Mouse (Mus musculus): ENCODE measurements at regions not wholly inside any gene's neighbourhood (a gene's known extent, or its start where the extent isn't known, plus 50 kb on each side); places are given as distances from the start of the nearest gene placed in this dataset.

GRCm38 (mm10) chr2:79086280-79086679, 168.9 kb upstream of the Itga4 start:
- no peak for DNase-seq (ENCODE audit: low spot score in 2 of 2)

GRCm38 (mm10) chr2:79086857-79087578, 168.2 kb upstream of the Itga4 start:
- peak in 1 of 2 experiments; percentile 20 for DNase-seq (ENCODE audit: low spot score in 2 of 2)

DNA sequence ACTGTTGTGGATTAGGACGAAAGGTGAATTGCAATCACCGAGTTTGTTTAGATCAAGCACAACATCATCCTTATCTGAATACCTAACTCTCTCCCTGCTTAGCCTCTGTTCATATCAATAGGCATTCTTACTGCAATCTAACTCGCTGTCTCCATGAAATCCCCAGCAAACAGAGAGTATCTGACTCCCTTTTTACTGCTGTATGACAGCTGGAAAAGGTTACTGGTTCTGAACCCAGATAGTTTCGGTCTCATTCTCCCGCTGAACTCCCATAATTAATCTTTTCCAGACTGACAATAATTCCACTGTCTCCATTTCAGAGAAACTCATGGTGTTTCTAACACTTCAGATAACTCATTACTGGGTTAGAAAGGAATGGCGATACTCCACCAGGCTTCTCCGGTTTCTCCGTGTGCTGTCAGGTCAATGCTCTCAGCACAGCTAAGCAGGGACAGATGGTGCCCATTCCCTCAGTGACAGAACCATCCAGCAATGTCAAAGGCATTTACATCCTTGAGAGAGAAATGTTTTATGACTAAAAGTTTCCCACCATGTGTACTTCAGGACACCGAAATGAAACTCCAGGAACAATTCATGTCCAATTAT, 167.5 kb upstream of the Itga4 start:
- no peak for DNase-seq (ENCODE audit: low spot score in 2 of 2)

DNA sequence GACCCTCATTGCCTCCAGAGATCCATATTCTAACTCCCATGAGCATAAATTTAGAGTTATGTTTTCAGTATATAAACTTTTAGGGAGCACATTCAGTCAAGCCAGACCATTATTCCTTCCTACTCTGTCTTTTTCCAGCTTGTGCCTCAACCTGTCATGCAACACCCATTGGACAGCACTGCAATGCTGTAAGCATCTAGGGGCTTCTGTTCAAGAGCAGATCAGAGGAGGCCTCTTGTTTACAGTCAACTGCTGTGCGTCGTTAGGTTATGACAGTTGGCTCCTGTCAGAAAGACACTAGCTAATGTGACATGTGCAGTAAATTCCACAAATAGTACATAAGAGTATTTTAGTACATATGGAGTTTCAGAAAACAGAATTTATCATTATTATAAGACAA, 165.0 kb upstream of the Itga4 start:
- DNase-seq (ENCODE audit: low spot score in 2 of 2): no peak

- no peak for DNase-seq (ENCODE audit: low spot score in 2 of 2)
Observed at GRCm38 (mm10) chr2:79094298-79094697, 160.9 kb upstream of the Itga4 start.

- no peak for DNase-seq (ENCODE audit: low spot score in 2 of 2)
Observed at GRCm38 (mm10) chr2:79096532-79097251, 158.5 kb upstream of the Itga4 start.

DNA sequence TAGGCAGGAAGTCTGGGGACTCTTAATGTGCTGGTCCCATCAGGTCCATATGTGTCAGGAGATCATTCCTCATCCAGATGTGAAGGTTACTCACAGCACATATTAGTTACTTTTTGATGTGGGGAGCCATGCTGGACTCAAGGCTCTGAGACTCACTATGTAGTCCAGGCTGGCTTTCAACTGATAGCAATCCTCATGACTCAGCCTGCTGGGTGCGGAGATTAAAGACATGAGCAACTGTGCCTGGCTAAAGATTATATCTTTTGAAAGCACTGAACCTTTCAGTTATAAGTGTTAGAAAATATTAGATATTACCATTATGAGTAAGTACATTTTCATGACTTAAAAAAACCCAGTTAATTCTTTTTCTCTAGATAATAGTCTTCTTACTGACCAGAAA, 155.6 kb upstream of the Itga4 start:
- DNase-seq (ENCODE audit: low spot score in 2 of 2): no peak

DNA sequence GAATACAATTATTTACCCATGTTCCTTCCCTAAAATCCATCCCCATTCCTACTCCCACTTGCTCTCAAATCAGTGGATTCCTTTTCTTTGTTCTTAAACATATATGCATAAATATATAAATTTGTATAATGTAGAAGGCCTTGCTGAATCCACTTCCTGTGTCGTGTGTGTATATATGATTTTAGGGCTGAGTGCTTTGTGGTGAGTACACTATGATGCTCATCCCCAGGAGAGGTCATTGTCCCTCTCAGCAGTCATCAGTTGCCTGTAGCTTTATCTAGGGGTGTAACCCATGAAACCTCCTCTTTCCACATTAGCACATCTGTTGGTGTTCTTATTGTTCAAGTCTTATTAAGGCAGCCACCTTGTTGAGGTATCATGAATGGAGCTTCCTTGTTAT, 143.6 kb upstream of the Itga4 start:
- DNase-seq (ENCODE audit: low spot score in 2 of 2): no peak

- no peak for DNase-seq (ENCODE audit: low spot score in 2 of 2)
Observed at GRCm38 (mm10) chr2:79112076-79112475, 143.2 kb upstream of the Itga4 start.

- no peak for DNase-seq (ENCODE audit: low spot score in 2 of 2)
Observed at GRCm38 (mm10) chr2:79120610-79121345, 134.4 kb upstream of the Itga4 start.

- no peak for DNase-seq (ENCODE audit: low spot score in 2 of 2)
Observed at GRCm38 (mm10) chr2:79122530-79122929, 132.7 kb upstream of the Itga4 start.

- no peak for DNase-seq (ENCODE audit: low spot score in 2 of 2)
Observed at GRCm38 (mm10) chr2:79124272-79124976, 130.8 kb upstream of the Itga4 start.

- no peak for DNase-seq (ENCODE audit: low spot score in 2 of 2)
Observed at GRCm38 (mm10) chr2:79126170-79126879, 128.9 kb upstream of the Itga4 start.

DNA sequence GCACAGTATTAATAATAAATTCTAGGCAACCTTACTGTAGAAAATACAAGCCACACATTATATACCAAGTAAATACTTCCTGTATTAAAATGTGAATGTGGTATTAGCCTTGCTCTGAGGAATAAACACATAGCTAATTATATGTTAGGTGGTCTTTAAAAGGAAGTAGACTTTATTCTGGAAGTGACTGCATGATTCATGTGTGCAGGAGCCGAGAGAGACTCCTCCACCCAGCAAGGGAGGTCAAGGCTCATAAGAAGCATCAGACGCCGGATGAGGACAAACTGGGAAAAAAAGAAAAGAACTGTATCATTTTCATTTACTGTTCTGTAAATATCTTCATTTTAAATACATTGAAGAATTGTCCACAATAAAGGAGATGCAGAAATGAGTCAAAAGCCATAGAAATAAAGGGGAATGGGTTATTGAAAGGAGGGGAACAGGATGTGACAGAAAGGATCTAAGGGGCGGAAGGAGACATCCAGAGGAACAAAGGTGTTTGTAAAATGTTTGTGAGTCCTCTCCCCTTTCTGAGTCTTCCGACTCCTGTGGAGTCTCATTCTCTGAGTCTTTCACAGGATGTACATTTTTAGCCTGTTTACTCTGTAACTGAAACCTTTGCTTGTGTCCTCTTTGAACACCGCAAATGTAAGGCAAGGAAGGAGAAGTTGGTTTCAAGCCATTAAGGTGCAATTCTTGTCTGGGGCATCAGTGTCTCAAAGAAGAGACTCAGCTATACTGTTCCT, 128.1 kb upstream of the Itga4 start:
- no peak for DNase-seq (ENCODE audit: low spot score in 2 of 2)

DNA sequence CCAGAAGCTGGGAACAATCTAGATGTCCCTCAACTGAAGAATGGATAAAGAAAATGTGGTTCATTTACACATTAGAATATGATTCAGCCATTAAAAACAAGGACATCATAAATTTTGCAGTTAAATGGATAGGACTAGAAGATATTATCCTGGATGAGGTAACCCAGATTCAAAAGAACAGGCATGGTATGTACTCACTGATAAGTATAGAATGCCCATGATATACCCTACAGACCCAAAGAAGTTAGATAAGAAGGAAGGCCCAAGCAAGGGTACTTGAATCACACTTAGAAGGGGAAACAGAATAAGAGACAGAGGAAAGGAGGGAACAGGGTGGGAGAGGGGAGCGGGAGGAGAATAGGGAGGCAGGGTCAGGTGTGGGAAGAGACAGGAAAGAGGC, 127.4 kb upstream of the Itga4 start:
- DNase-seq (ENCODE audit: low spot score in 2 of 2): no peak

- DNase-seq (ENCODE audit: low spot score in 2 of 2): no peak
Observed at GRCm38 (mm10) chr2:79130660-79131059, 124.6 kb upstream of the Itga4 start.

- no peak for DNase-seq (ENCODE audit: low spot score in 2 of 2)
Observed at GRCm38 (mm10) chr2:79131235-79131634, 124.0 kb upstream of the Itga4 start.

DNA sequence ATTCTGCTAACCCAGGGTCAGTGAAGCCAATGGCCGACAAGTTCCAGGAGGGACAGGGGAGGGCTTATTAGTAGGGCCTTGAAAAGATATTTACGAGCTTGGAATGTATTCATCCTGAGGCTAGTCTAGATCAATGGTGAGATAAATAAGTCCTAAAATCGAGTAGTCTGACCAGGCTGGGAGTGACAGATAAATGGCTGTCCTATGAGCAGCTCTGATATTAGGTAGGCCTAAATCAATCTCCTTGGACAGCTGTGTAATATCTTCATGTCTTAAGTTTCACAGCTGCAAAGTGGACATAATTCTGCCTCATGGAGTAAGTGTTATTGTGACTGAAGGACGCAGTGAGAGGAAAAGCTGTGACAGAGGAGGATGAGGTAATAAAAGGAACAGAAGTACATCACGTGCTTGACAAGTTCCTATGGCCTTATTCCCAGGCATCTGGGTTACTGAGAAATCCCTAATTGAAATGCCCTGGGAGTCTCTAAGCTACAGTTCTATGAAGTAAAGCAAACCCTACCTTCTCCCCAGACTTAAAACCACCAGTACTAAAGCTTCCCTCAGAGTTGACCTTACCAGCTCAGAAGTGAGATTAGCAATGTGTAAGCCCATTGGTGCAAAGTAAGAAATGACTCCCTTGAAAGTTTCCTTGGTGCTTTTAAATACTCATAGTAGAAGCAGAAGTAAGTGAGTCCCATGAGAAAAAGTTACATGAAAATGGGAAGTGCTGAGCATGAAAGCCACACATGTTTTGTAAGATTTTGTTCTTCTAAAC, 123.3 kb upstream of the Itga4 start:
- no peak for DNase-seq (ENCODE audit: low spot score in 2 of 2)

DNA sequence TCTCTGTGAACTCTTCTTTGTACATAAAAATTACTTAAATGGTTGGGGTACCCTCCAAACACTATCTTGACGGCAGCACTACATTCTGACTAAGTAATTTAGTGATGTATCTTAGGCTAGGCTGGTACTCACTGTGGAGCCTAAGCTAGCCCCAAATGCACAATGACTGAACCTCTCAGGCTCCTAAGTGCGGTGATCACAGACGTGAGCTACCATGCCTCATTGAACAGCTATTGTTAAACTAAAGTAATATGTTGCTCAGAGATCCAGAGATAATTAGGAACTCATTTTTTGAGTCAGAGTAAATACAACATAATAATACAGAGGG, 122.7 kb upstream of the Itga4 start:
- DNase-seq (ENCODE audit: low spot score in 2 of 2): no peak

DNA sequence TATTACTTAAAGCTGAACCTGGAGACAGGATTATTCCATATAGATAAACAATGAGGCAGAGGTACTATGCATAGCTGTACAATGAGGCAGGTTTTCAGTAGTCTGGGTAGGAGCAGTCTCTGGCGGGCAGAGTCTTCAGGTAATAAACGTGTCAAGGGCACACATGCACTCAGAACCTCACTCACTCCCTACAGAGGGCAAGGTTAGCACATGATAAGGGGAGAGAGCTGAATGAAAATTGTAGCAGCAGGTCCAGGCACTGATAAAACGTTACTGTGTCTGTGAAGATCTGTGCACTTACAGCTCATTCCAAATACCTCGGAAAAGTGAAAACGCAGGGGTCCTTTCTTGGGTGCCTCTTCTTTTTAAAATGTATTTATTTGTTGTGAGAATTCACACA, 120.9 kb upstream of the Itga4 start:
- no peak for DNase-seq (ENCODE audit: low spot score in 2 of 2)
